Mouse (Mus musculus) midbrain, embryonic 15.5 days (tissue): Measurements from ENCODE around the gene Rnf186. TPM values are rescaled to one million over a fixed set of nuclear protein-coding genes. Genes with fewer than 3 reads are reported as not detected.

Source experiments
- ATAC-seq: fragments of 200-750 bp; cut with Nextera tagmentation; replicated peaks from 2 replicates; pipeline ENCODE4 v1.8.0; 2017; ENCODE audit warnings: moderate TSS enrichment
- H3K27ac ChIP-seq: fragments of 300-500 bp; sonication (generic); 2 replicates; pipeline ENCODE4 v1.5.1; 2015; ENCODE audit warnings: mild to moderate bottlenecking, inconsistent platforms
- H3K27me3 ChIP-seq: fragments of 300-500 bp; sonication (generic); replicated peaks from 2 replicates; pipeline ENCODE4 v1.6.1; 2015; ENCODE audit warnings: inconsistent platforms
- H3K36me3 ChIP-seq: fragments of 300-500 bp; sonication (generic); replicated peaks from 2 replicates; pipeline ENCODE4 v1.6.1; 2015; ENCODE audit warnings: inconsistent platforms
- H3K4me1 ChIP-seq: fragments of 300-500 bp; sonication (generic); 2 replicates; pipeline ENCODE4 v1.6.1; 2015; ENCODE audit warnings: inconsistent platforms
- H3K4me2 ChIP-seq: fragments of 300-500 bp; sonication (generic); 2 replicates; pipeline ENCODE4 v1.6.1; 2015; ENCODE audit warnings: inconsistent platforms, mild to moderate bottlenecking, moderate library complexity
- H3K4me3 ChIP-seq: fragments of 300-500 bp; sonication (generic); 2 replicates; pipeline ENCODE4 v1.5.1; 2015; ENCODE audit warnings: mild to moderate bottlenecking, inconsistent platforms
- H3K9ac ChIP-seq: fragments of 300-500 bp; sonication (generic); 2 replicates; pipeline ENCODE4 v1.6.1; 2015; ENCODE audit warnings: mild to moderate bottlenecking, inconsistent platforms
- H3K9me3 ChIP-seq: fragments of 300-500 bp; sonication (generic); 2 replicates; pipeline ENCODE4 v1.6.1; 2016; ENCODE audit warnings: inconsistent platforms
- WGBS: fragments of 180-500 bp; shearing (Covaris S2); methylation state at CpG from one replicate; pipeline ENCODE4 v1.1.7; 2015; ENCODE audit warnings: mixed read lengths; 5-methylcytosine and 5-hydroxymethylcytosine counted together
- polyA plus RNA-seq: library from polyadenylated mRNA; unstranded; fragments of >200 nt; fragmentation: Nextera tagmentation; extraction: Ambion mirVana; gene quantifications from 2 replicates; pipeline ENCODE4 v1.2.1, GENCODE M21; 2015

The Rnf186 gene
- polyA plus RNA-seq, 1 experiment from 2014 or later = 0.58 TPM

- no peaks in the 10 kb centered on the region for H3K9me3 ChIP-seq
- H3K4me2 ChIP-seq = no peak overlapping the region
- H3K36me3 ChIP-seq = no peaks in the 10 kb centered on the region
- no peaks in the 10 kb centered on the region for H3K4me1 ChIP-seq
- no peak overlapping the region for H3K9ac ChIP-seq
- WGBS = 86% methylated on average over 2 of the region's 2 CpGs
- H3K27me3 ChIP-seq = no peaks in the 10 kb centered on the region
- ATAC-seq = no peak
- H3K4me3 ChIP-seq = no peak overlapping the region
- H3K27ac ChIP-seq = no peak overlapping the region
Observed at GRCm38 (mm10) chr4:138948257-138948656, 18.7 kb upstream of the Rnf186 start.

GRCm38 (mm10) chr4:138958612-138959011 is 8.3 kb upstream of the Rnf186 start:
- no peak for ATAC-seq
- no peak overlapping the region for H3K4me3 ChIP-seq
- H3K36me3 ChIP-seq = no peaks in the 10 kb centered on the region
- H3K4me2 ChIP-seq = no peak overlapping the region
- H3K27ac ChIP-seq = no peak overlapping the region
- WGBS = 88% methylated on average over 9 of the region's 9 CpGs
- H3K9me3 ChIP-seq = no peaks in the 10 kb centered on the region
- no peaks in the 10 kb centered on the region for H3K4me1 ChIP-seq
- H3K9ac ChIP-seq = no peak overlapping the region
- H3K27me3 ChIP-seq = no peaks in the 10 kb centered on the region

GRCm38 (mm10) chr4:138959120-138959519 is 7.8 kb upstream of the Rnf186 start:
- WGBS = 90% methylated on average over 15 of the region's 15 CpGs

DNA sequence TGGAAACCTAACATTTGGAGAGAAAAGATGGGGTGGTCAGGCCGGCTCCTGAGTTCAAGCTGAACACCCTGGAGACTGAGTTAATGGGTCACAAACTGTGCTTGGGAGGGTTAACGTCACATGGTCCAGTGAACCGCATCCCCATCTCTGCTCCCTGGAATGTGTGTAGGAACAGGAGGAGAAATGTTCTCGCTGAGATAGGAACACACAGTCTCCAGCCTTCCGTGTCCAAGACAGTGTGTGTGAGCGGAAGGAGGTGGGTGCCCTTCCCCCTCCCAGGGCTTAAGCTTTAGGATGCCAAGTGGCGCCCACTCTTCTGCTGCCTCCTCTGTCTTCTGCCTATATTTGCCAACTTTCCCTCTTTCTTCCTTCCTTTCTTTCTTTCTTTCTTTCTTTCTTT is 7.0 kb upstream of the Rnf186 start:
- Histone ChIP-seq H3K9me3 (no peaks in the 10 kb centered on the region), H3K9ac (no peak overlapping the region), H3K4me2 (no peak overlapping the region), H3K27ac (no peak overlapping the region), H3K4me3 (no peak overlapping the region), H3K27me3 (no peaks in the 10 kb centered on the region), H3K36me3 (no peaks in the 10 kb centered on the region), H3K4me1 (no peaks in the 10 kb centered on the region)
- ATAC-seq = no peak
- WGBS = 52% methylated on average over 7 of the region's 7 CpGs

More at GRCm38 (mm10) chr4:138959120-138959519, 7.8 kb upstream of the Rnf186 start:
- Histone ChIP-seq H3K4me3 (no peak overlapping the region), H3K4me1 (no peaks in the 10 kb centered on the region), H3K27me3 (no peaks in the 10 kb centered on the region), H3K4me2 (no peak overlapping the region), H3K9me3 (no peaks in the 10 kb centered on the region), H3K36me3 (no peaks in the 10 kb centered on the region), H3K27ac (no peak overlapping the region), H3K9ac (no peak overlapping the region)
- no peak for ATAC-seq

GRCm38 (mm10) chr4:138962719-138963118 is 4.2 kb upstream of the Rnf186 start:
- Histone ChIP-seq H3K9me3 (no peaks in the 10 kb centered on the region), H3K27me3 (no peaks in the 10 kb centered on the region), H3K4me2 (no peak overlapping the region), H3K4me3 (no peak overlapping the region), H3K9ac (no peak overlapping the region), H3K4me1 (no peaks in the 10 kb centered on the region), H3K27ac (no peak overlapping the region), H3K36me3 (no peaks in the 10 kb centered on the region)
- 97% methylated on average over 5 of the region's 5 CpGs for WGBS
- ATAC-seq = no peak

DNA sequence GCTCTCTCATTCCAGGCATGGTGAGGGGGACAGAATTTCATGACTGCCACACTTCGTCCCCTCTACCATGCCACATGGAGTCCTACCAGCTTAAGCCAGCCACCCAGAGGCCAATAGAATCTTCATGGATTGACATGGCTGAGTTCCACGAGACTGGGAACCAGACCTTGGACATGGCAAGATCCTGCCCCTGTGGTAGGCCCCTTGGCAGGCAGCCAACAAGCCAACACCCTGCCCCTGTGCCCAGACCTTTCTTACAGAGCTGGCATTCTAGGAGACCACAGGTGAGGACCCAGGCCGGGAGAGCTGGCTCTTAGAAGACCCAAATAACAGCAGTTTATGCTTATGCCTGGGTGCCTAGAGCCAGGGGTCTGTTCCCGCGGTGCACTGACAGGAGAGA is 1.0 kb upstream of the Rnf186 start:
- Histone ChIP-seq H3K4me3 (no peak overlapping the region), H3K36me3 (no peaks in the 10 kb centered on the region), H3K27me3 (no peaks in the 10 kb centered on the region), H3K27ac (no peak overlapping the region), H3K4me1 (no peaks in the 10 kb centered on the region), H3K4me2 (no peak overlapping the region), H3K9ac (no peak overlapping the region), H3K9me3 (no peaks in the 10 kb centered on the region)
- no peak for ATAC-seq
- 70% methylated on average over 5 of the region's 5 CpGs for WGBS

GRCm38 (mm10) chr4:138967485-138967884 is 573 bp downstream of the Rnf186 start:
- WGBS = 92% methylated on average over 15 of the region's 15 CpGs
- no peak for ATAC-seq

GRCm38 (mm10) chr4:138968772-138969556 is 2.1 kb downstream of the Rnf186 start:
- Histone ChIP-seq H3K9me3 (no peaks in the 10 kb centered on the region), H3K27me3 (no peaks in the 10 kb centered on the region; the same call in 1 of the 2 replicates), H3K4me1 (peaks cover 17% of the 10 kb centered on the region), H3K9ac (no peak overlapping the region), H3K4me3 (no peak overlapping the region), H3K4me2 (no peak overlapping the region), H3K27ac (no peak overlapping the region), H3K36me3 (no peaks in the 10 kb centered on the region)
- no peak for ATAC-seq
- WGBS = 75% methylated on average over 16 of the region's 16 CpGs

More at GRCm38 (mm10) chr4:138967485-138967884, 573 bp downstream of the Rnf186 start:
- Histone ChIP-seq H3K27ac (no peak overlapping the region), H3K9me3 (no peaks in the 10 kb centered on the region), H3K27me3 (no peaks in the 10 kb centered on the region), H3K4me3 (no peak overlapping the region), H3K4me1 (peaks cover 7% of the 10 kb centered on the region), H3K36me3 (no peaks in the 10 kb centered on the region), H3K4me2 (no peak overlapping the region), H3K9ac (no peak overlapping the region)

DNA sequence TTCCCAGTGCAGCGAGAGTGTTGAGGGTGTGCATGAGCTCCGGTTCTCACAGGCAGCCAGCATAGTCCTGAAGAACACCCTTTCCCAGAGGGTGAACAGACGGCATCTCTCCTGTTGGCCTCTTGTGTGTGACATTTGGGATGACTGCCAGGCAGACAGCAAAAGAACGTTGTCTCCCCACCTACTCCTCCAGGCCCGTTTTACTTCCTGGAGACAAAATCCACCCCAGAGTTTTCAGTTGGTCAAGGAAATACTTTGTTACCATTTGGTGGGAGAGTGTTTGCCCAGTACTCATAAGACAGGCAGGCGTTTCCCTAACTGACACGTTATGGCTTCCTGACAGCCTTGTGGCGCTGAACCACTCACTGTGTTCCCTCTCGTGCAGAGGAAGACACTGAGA is 2.8 kb downstream of the Rnf186 start:
- WGBS = 72% methylated on average over 9 of the region's 9 CpGs
- H3K9me3 ChIP-seq = no peaks in the 10 kb centered on the region
- ATAC-seq = no peak
- H3K36me3 ChIP-seq = no peaks in the 10 kb centered on the region
- no peak overlapping the region for H3K9ac ChIP-seq
- H3K4me1 ChIP-seq = peaks cover 17% of the 10 kb centered on the region
- no peaks in the 10 kb centered on the region; the same call in 1 of the 2 replicates for H3K27me3 ChIP-seq
- H3K4me3 ChIP-seq = no peak overlapping the region
- H3K4me2 ChIP-seq = no peak overlapping the region
- no peak overlapping the region for H3K27ac ChIP-seq

- Histone ChIP-seq H3K27me3 (no peaks in the 10 kb centered on the region; the same call in 1 of the 2 replicates), H3K4me1 (peaks cover 17% of the 10 kb centered on the region), H3K4me2 (no peak overlapping the region), H3K9ac (no peak overlapping the region), H3K9me3 (no peaks in the 10 kb centered on the region), H3K36me3 (no peaks in the 10 kb centered on the region), H3K4me3 (no peak overlapping the region), H3K27ac (no peak overlapping the region)
- 95% methylated on average over 6 of the region's 6 CpGs for WGBS
- no peak for ATAC-seq
Observed at GRCm38 (mm10) chr4:138971371-138971770, 4.5 kb downstream of the Rnf186 start.

- H3K4me1 ChIP-seq = peaks cover 17% of the 10 kb centered on the region
- peak overlapping the region; percentile 34 for H3K9ac ChIP-seq
- 25% methylated on average over 20 of the region's 20 CpGs for WGBS
- no peaks in the 10 kb centered on the region for H3K36me3 ChIP-seq
- no peaks in the 10 kb centered on the region; the same call in 1 of the 2 replicates for H3K27me3 ChIP-seq
- H3K9me3 ChIP-seq = no peaks in the 10 kb centered on the region
- no peak overlapping the region for H3K27ac ChIP-seq
- peak overlapping the region; percentile 74 for H3K4me2 ChIP-seq
- ATAC-seq = no peak
- peak overlapping the region; percentile 41 for H3K4me3 ChIP-seq
Observed at GRCm38 (mm10) chr4:138972139-138972826, 5.4 kb downstream of the Rnf186 start.

GRCm38 (mm10) chr4:138972827-138973718 is 6.2 kb downstream of the Rnf186 start, which contains the start of gene Tmco4:
Tmco4 (plus strand) TSS chr4:138972888.
- H3K9ac ChIP-seq = peak within 1 kb of the TSS; percentile 34
- peak within 1 kb of the TSS; percentile 41 for H3K4me3 ChIP-seq
- no peak within 1 kb of the TSS for H3K27ac ChIP-seq
- H3K4me2 ChIP-seq = peak within 1 kb of the TSS; percentile 74
- no peaks in the 10 kb centered on the region for H3K9me3 ChIP-seq
- 0 out of 2 replicates have a peak, but pooled peaks have one; percentile 48 for ATAC-seq
- WGBS = 2% methylated on average over 60 of the region's 60 CpGs
- peaks cover 17% of the 10 kb centered on the region for H3K4me1 ChIP-seq
- H3K27me3 ChIP-seq = no peaks in the 10 kb centered on the region; the same call in 1 of the 2 replicates
- H3K36me3 ChIP-seq = no peaks in the 10 kb centered on the region
